Mouse (Mus musculus): Measurements from ENCODE around the gene Olfr1426.
"Not testable (repeated sequence)": the region's sequence is repeated elsewhere in the genome, so short reads cannot be mapped to it uniquely, and the experiment has no call there.

Olfr1426 gene

DNA sequence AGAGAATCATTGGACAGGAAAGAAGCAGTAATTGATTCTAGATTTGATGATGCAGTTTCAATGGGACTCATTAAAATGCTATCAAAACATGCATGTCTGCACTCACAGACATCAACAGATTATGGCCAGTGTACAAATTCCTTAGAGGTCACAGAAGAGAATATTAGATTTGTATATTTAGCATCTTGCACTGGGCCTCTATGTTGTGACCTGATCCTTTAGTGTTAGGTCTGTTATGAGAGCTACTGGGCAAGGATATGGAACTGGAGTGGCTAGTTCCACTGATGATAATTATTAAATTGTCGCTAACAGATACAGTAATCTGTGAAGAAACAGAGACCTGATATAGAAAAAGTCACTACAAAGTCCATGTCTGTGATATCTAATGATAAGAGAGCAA is at the start of gene Olfr1426:
Olfr1426 (minus strand) TSS at position 101 of the 400 bp plus-strand sequence.
- no peak for DNase-seq (ENCODE audit: low spot score)

- DNase-seq (ENCODE audit: low spot score): peak; percentile 13
These were observed 42.5 kb upstream of the Olfr1426 start for GRCm38 (mm10) chr19:12134289-12134688.

DNA sequence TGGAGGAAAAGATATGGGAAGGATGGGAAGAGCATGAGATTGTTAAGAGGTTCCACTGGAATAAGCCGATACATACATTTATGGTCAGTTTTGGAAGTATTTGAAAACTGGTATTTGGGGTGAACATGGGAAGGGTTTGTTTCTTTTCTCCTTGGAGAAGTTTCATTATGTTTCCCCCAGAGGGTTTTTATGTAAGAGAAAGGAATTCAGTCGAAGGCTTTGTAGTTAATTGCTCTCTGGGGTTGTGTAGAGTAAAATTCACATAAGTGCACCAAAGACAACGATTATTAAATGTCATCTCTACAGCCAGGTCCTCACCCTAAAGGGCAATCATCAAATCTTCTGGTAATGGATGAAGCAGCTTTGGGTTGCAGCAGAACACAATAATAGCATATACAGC is 31.3 kb upstream of the Olfr1426 start, which contains the start of gene Olfr76:
Olfr76 (minus strand) TSS at position 101 of the 400 bp plus-strand sequence.
- no peak for DNase-seq (ENCODE audit: low spot score)

DNA sequence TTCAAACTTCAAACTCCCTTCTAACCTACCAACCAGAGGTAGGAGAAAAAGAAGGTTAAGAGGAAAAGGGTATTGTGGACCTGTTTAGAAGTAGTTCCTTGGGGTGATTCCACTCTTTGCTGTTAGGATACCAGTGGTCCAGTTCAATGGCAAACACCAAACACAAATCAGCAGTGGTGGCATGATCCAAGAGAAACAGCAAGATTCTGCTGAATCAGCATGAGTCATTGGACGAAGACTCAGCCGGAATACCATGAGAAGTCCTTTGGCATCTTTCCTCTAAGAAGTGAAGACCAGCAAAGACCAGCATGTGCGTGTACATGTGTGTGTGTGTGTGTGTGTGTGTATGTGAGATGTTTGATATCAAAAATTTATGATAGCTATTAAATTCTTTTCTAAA is 24.7 kb upstream of the Olfr1426 start:
- no peak for DNase-seq (ENCODE audit: low spot score)

DNA sequence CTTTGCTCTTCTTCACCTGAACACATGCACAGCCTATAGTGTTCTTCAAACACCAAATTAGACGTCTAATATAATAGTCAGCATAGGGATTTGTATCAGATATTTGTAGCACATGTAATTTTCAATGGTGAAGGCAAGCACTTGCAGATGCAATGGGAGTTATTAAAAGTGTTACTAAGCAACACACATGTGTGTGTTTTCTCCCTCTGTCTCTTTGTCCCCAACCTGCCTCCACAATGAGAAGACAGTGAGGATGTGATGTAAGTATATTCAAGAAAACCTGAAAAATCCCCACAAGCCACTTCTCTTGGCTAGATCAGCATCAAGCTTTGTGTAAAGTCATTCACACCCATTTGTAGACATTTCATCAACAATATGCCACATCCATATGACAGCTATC is 24.0 kb upstream of the Olfr1426 start, which contains the start of gene Olfr1428:
Olfr1428 (minus strand) TSS at position 101 of the 400 bp plus-strand sequence.
- DNase-seq (ENCODE audit: low spot score): no peak

- DNase-seq (ENCODE audit: low spot score): no peak
These were observed 22.0 kb upstream of the Olfr1426 start for GRCm38 (mm10) chr19:12113807-12114206.

DNA sequence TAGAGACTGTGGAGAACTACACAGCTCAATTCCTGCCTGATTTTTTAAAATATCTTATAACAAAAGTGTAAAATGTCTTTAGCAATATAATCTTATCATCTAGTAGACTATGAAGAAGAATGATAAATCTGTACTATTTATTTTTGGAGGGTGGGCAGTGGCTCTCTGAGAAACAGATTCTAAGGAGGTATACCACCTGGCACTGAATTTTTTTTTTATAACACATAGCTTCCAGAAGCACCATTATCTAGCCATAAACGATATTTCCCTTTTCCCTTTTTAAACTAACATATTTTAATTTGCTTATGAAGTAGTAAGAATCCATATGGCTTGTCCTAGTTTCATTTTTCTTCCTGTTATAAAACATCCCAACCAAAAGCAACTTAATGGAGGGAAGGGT is 12.7 kb upstream of the Olfr1426 start:
- no peak for DNase-seq (ENCODE audit: low spot score)

DNA sequence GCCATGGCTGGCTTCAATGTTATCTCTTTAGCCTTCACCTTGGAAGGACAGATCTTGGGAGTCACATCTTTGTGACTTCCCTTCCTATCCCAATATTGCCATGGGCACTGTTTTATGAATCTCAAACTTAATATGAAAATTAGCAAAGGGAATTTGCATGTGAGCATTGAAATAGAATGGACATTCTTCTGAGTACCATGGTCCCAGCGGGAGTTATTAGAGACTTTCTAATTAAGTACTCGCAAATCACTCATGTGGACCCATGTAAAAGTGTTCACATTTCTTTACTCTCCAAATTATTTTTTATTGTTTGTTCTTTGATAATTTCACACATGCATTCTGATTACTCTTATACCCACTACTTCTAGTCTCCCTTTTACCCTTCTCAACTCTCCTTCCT is 11.4 kb upstream of the Olfr1426 start, which contains the start of gene Olfr1427:
Olfr1427 (minus strand) TSS at position 101 of the 400 bp plus-strand sequence.
- no peak for DNase-seq (ENCODE audit: low spot score)

- DNase-seq (ENCODE audit: low spot score): not testable (repeated sequence)
These were observed 14.2 kb downstream of the Olfr1426 start, which contains the start of gene Olfr1425 for GRCm38 (mm10) chr19:12077631-12078030. TSS of gene Olfr1425 (minus strand) at chr19:12077731.

- DNase-seq (ENCODE audit: low spot score): not testable (repeated sequence)
These were observed 22.3 kb downstream of the Olfr1426 start for GRCm38 (mm10) chr19:12069546-12069945.

- DNase-seq (ENCODE audit: low spot score): not testable (repeated sequence)
These were observed 24.0 kb downstream of the Olfr1426 start for GRCm38 (mm10) chr19:12067806-12068205.

- DNase-seq (ENCODE audit: low spot score): not testable (repeated sequence)
These were observed 29.2 kb downstream of the Olfr1426 start, which contains the start of gene Olfr1424 for GRCm38 (mm10) chr19:12062582-12062981. TSS of gene Olfr1424 (minus strand) at chr19:12062682.

DNA sequence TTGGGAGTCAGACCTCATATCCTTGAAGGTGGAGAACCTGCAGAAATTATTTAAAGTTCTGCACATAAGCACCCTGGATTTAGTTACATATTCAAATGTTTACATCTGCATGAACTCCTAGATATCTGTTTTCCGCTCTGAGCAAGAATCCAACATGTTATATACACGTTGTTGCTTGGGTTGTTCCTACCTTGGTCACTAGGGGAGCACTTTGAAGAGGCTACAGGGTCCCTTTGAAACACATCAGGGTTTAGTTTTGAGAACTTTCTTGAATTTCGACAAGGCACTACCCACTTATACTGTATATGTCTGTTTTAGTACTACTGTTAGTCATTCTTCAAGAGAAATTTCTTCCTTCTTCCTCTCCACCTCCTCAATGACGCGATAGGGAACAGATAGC is 48.6 kb downstream of the Olfr1426 start:
- no peak for DNase-seq (ENCODE audit: low spot score)

DNA sequence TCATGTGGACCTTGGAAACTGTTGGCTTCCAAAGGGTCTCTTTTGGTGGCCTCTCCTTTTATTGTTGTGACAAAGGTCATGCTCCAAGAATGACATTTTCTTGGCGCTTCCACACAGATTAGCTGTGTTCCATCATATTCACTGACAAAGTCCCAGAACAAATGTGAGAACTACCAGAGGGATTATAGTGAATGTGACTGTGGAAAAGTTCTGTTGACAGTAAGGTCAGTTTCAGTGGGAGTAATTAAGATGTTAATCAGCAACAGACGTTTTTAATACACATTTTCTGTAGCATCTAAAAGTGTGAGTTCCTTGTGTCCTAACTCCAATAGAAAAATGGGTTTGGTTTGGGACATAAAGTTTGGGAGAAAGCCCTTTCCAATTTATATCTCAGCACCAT is 50.6 kb downstream of the Olfr1426 start, which contains the start of gene Olfr1423:
Olfr1423 (minus strand) TSS at position 101 of the 400 bp plus-strand sequence.
- no peak for DNase-seq (ENCODE audit: low spot score)

DNA sequence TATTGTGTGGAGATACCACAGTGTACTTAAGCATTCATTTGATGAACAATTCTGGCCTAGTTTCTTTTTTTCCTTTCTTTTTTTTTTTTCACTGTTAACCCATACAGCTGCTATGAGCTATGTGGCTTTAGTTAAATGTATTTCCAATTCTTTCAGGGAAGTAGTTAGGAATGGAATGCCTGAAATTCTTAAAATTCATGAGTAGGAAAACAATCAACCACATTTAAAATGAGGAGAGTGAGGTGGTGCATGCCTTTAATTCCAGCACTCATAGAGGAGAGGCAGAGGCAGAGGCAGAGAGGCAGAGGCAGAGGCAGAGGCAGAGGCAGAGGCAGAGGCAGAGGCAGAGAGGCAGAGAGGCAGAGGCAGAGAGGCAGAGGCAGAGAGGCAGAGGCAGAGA is 54.1 kb downstream of the Olfr1426 start:
- no peak for DNase-seq (ENCODE audit: low spot score)
